Mouse (Mus musculus) urinary bladder, postnatal 36 days (tissue): ENCODE data around the gene Eif2ak3.

Experiments
- DNase-seq, 2 experiments: peaks; one replicate each; pipeline ENCODE4 v3.0.0; 2022; ENCODE audit warnings: low spot score in 2 of 2, mixed read lengths in 1 of 2

The Eif2ak3 gene

GRCm38 (mm10) chr6:70831179-70831839 lies 13.0 kb upstream of the Eif2ak3 start:
- no peak for DNase-seq

DNA sequence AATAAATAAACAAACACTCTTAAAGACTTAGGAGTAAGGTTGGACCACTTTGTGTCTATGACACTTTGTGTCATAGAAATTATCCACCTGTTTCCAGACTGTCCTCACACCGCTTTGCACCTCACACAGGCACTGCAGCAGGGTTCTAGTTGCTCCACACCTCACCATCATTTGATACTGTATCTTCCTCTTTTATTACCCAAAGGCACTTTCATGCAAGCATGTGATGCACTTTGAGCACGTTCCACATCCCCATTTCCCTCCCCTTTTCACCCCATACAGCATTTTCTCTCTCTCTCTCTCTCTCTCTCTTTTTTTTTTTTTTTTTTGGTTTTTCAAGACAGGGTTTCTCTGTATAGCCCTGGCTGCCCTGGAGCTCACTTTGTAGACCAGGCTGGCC lies 7.0 kb upstream of the Eif2ak3 start:
- DNase-seq: no peak

DNA sequence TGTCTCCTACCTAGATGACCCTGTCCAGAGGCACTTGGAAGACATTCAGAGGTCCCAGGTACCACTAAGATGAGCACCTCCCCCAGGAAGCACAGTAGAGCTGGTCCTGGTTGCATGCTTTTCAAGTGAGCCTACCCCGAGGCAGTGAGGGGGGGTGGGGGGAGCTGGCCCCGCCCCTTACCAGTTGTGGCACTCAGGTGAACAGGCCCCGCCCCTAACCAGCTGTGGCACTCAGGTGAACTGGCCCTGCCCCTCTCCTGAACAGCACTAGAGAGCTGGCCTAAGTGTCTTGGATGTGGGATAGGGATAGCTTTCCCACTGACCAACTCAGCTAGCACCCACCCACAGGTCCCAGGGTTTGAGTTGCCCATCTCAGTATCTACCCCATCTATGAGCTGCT lies 5.8 kb upstream of the Eif2ak3 start:
- DNase-seq: no peak

DNA sequence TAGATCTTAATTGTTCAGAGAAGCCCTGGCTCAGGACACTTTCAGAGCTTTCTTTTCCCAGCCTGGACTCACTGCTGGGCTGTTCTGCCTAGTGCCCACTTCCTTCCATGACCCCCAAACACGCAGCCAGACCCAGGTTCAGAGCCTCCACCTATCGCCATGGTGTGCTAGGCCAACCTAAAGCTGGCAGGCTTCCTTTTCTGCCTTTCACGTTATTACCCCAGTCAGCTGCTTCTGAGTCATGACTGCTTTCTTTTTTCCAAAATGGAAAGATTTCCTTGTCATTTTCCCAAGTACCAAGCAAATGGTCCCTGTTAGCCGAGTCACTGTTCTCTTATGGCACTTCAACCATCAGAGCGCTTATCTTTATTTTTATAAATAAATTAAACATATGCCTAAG lies 4.0 kb upstream of the Eif2ak3 start:
- DNase-seq: no peak

DNA sequence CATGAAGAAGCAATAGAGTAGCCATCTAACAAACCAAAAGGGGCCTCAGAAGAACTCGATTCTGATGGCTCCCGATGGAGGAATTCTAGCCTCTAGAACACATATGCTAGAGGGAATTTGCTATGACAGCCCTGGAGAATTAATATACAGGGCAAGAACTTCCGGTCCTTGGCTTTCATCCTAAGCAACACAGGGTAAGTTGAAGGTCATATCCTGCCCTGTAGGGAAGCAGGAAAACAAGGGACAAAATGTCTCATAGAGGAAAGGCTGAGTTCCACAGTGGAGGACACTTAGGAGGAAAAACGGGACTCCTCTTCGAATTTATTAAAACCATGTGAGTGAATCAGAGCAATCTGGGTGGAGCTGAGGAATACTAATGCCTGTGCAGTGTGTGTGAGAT lies 1.3 kb upstream of the Eif2ak3 start:
- no peak for DNase-seq

DNA sequence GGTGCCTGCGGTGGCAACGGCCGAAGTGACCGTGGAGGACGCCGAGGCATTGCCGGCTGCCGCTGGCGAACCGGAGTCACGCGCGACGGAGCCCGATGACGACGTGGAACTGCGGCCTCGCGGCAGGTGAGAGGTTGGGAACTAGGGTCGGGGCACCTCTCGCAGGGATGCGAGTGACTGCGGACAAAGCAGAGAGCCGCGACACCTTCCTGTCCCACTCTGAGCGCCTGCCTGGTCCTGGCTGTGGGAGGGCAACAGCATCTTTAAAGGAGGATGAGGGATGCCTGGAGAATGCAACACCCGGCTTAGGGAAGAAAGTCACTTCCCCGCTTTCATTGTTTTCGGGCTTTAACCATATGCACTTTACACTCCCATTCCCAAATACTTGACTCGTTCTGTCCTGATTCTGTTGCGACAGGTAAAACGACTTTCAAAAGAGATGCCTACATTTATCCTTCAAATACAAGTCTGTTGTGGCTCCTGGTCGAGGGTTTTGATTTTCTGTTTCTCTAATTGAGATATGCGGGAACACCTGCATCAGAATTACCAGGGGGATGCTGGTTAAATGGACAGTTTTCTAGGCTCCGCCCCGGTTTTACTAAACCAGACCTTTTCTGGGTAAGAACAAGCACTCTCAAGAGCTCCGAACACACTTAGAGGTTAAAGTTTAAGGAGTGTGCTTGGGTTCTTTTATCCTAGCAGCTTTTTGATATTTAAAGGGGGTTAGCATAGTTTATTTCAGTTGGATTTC lies 756 bp downstream of the Eif2ak3 start:
- DNase-seq: peak in 1 of 2 experiments; percentile 29

DNA sequence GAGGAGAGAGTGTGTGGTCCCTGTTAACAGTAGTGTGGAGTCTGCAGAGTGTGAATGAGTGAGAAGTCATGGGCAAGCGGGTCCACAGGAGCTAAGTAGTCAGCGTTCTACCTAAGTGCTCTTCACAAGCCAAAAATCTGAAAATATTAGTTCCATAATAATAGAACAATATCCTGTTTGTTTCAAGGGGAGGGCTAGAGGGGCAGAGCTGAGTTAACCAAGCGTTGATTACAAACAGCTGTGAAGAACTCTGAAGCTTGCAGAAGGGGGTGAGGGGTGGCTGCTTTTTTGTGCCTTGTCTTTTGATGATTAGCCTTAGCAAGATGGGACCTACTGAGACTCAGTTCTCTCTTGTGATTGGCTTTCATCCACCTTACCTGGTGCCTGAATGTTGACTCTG lies 3.1 kb downstream of the Eif2ak3 start:
- no peak for DNase-seq

DNA sequence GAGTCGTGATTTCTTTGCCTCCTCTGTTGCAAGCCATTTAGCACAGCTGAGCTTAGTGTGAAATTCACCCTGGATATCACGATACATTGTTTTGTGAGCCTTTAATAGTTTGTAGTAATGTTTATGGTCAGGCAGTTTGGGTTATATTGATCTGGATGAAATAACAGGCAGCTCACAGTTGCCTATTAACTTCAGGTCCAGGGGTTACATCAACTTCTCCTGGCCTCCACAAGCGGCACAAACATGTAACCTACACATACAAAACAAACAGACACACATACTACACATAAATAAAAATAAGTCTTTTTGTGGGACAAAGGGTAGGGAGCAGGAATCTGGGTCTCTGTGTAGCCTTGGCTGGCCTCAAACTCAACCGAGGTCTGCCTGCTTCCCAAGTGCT lies 9.1 kb downstream of the Eif2ak3 start:
- DNase-seq: no peak

DNA sequence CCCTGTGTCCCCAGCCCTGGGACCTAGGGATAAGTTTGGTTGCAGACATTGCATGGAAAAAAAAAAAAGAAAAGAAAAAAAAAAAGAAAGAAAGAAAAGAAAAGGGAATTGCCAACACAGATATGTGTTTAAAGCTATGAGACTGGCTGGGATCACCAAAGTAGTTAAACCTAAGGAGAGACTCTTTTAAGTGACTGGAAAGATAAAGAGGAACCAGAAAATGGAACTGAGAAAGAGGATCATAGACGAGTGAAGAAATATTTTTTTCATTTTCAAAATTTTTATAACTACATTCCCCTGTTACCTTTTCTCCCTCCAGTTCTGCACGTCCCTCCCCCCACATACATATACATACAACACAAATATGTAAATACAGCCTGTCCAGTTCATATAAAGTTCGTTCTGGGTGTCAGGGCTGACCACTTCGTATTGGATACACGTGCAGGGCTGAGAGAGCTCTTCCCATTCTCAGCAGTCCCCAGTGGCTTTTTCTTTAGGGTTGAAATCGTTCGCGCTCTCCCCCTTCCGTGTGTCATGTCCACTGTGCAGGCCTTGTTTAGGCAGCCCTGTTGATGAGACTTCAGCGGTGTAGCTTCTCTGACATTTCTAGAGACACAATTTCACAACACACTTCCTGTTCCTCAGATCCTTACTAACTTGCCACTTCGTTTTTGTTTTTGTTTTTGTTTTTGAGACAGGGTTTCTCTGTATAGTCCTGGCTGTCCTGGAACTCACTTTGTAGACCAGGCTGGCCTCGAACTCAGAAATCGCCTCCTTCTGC lies 11.4 kb downstream of the Eif2ak3 start:
- DNase-seq: no peak

DNA sequence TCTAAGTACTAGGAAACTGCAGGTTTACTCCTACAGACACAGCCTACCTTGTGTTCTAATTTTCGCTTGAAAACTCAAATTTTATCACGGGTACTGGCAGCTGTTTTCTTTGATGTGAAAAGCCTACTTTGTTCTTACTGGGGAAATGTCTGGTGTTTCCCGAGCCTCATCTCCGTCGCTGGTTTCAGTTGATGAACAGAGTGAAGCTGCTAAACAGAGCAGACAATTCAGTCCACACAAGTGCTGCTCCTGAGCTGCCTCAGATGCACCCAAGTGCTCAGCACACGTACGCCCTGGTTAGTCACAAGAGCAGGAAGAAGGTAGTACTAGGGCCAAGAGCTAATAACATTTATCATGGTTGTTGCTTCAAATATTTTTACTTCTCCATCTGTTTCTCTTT lies 18.4 kb downstream of the Eif2ak3 start:
- DNase-seq: no peak

GRCm38 (mm10) chr6:70864285-70864684 lies 20.0 kb downstream of the Eif2ak3 start:
- no peak for DNase-seq

- DNase-seq: no peak
These were observed 22.4 kb downstream of the Eif2ak3 start for GRCm38 (mm10) chr6:70866761-70867160.

DNA sequence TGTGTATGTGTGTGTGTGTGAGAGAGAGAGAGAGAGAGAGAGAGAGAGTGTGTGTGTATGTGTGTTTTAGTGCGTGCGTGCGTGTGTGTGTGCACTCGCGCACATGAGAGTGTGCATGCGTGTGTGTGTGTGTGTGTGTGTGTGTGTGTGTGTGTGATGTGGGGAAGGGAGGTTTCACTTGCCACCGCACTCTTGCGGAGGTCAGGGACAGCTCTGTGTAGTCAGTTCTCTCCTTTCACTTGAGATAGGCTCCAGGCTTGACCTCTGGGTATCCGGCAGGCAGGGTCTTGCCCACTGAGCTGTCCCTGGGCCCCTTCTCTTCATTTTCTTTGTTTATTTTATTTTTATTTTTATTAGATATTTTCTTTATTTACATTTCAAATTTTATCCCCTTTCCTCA lies 23.0 kb downstream of the Eif2ak3 start:
- no peak for DNase-seq

DNA sequence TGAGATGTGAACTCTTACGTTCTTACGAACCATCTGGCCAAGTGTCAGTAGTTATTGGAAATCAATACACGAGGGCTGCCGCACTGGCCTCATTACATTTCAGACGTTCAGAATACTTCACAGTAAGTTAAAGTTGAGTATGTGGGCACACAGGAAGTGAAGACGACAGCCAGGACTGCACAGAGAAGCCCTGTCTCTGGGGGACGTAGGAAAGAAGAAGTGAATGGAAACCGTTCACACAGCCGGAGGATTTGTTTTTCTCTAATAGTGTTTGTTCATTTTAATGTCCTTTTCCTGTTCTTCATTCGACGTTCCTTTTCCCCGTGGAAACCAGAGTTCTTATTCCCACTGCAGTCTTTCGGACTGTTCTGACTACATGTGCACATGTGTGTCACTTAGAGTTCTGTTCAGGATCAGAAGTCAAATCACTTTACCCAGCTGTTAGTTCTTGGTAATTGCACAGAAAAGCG lies 27.2 kb downstream of the Eif2ak3 start:
- no peak for DNase-seq

GRCm38 (mm10) chr6:70872128-70872527 lies 27.8 kb downstream of the Eif2ak3 start:
- peak; percentile 13 to 42 for DNase-seq

- DNase-seq: no peak
These were observed 28.3 kb downstream of the Eif2ak3 start for GRCm38 (mm10) chr6:70872570-70872969.

- DNase-seq: no peak
These were observed 29.9 kb downstream of the Eif2ak3 start for GRCm38 (mm10) chr6:70874035-70874775.

GRCm38 (mm10) chr6:70875017-70875416 lies 30.7 kb downstream of the Eif2ak3 start:
- no peak for DNase-seq

- DNase-seq: peak; percentile 74
These were observed 36.5 kb downstream of the Eif2ak3 start for GRCm38 (mm10) chr6:70880714-70881304.

DNA sequence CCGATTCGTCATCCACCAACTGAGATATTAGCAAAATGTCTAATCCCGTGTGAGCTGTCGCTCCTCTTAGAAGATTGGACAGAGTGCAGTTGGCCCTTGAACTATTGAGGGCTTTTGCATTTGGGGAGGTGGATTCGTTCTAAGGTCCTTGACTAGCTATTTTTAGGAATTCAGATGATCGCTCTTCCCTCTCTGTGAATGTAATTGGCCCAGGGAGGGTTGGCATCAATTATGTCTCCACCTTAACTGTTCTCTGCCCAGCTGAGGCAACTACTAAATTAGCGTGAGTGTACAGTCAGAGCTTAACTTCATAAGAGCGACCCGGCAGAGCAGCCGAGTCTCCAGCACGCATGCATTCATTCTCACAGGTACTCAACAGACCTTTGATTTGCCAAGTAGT lies 43.7 kb downstream of the Eif2ak3 start:
- no peak for DNase-seq

- DNase-seq: no peak
These were observed 53.9 kb downstream of the Eif2ak3 start for GRCm38 (mm10) chr6:70898166-70898565.
